Mouse (Mus musculus) midbrain, embryonic 11.5 days (tissue): Measurements from ENCODE around the gene Slain1. TPM values are rescaled to one million over a fixed set of nuclear protein-coding genes. Genes with fewer than 3 reads are reported as not detected.

Source experiments
- ATAC-seq: fragments of 200-750 bp; cut with Nextera tagmentation; 2 replicates; pipeline ENCODE4 v1.8.0; 2017; ENCODE audit warnings: moderate TSS enrichment, moderate library complexity; ENCODE audit not compliant: low FRiP score
- DNase-seq: peaks from one replicate; pipeline ENCODE4 v3.0.0; 2015; ENCODE audit warnings: low spot score; ENCODE audit errors: missing footprints
- H3K27ac ChIP-seq: fragments of 300-500 bp; sonication (generic); 2 replicates; pipeline ENCODE4 v1.5.1; 2014; ENCODE audit warnings: low read depth, low read length
- H3K27me3 ChIP-seq: fragments of 300-500 bp; sonication (generic); 2 replicates; pipeline ENCODE4 v1.6.1; 2014; ENCODE audit warnings: mild to moderate bottlenecking, low read length, moderate library complexity, mixed read lengths; ENCODE audit not compliant: control insufficient read depth, insufficient read depth
- H3K36me3 ChIP-seq: fragments of 300-500 bp; sonication (generic); 2 replicates; pipeline ENCODE4 v1.6.1; 2014; ENCODE audit warnings: mild to moderate bottlenecking, low read length, moderate library complexity, mixed read lengths; ENCODE audit not compliant: control insufficient read depth, insufficient read depth
- H3K4me1 ChIP-seq: fragments of 300-500 bp; sonication (generic); 2 replicates; pipeline ENCODE4 v1.6.1; 2014; ENCODE audit warnings: low read length; ENCODE audit not compliant: control insufficient read depth, insufficient read depth
- H3K4me2 ChIP-seq: fragments of 300-500 bp; sonication (generic); 2 replicates; pipeline ENCODE4 v1.6.1; 2014; ENCODE audit warnings: mild to moderate bottlenecking, moderate library complexity
- H3K4me3 ChIP-seq: fragments of 300-500 bp; sonication (generic); 2 replicates; pipeline ENCODE4 v1.5.1; 2014; ENCODE audit warnings: low read depth, low read length
- H3K9ac ChIP-seq: fragments of 300-500 bp; sonication (generic); 2 replicates; pipeline ENCODE4 v1.6.1; 2014; ENCODE audit warnings: low read length
- H3K9me3 ChIP-seq: fragments of 300-500 bp; sonication (generic); 2 replicates; pipeline ENCODE4 v1.6.1; 2016; ENCODE audit warnings: low read length; ENCODE audit not compliant: control insufficient read depth
- WGBS: fragments of 180-500 bp; shearing (Covaris S2); extraction: QIAGEN DNeasy Blood & Tissue Kit; methylation state at CpG from one replicate; pipeline ENCODE4 v1.1.7; 2014; 5-methylcytosine and 5-hydroxymethylcytosine counted together
- polyA plus RNA-seq: library from polyadenylated mRNA; unstranded; fragments of >200 nt; fragmentation: Nextera tagmentation; extraction: Ambion mirVana; gene quantifications from 2 replicates; pipeline ENCODE4 v1.2.1, GENCODE M21; 2014

Slain1 gene
- polyA plus RNA-seq, 1 experiment from 2014 or later = 16.0 TPM

GRCm38 (mm10) chr14:103682633-103683390 is 32.8 kb downstream of the Slain1 start:
- no peaks in the 10 kb centered on the region for H3K27me3 ChIP-seq
- 57% methylated on average over 9 of the region's 9 CpGs for WGBS
- H3K4me2 ChIP-seq = no peak overlapping the region
- no peak overlapping the region for H3K9ac ChIP-seq
- DNase-seq (no peak), ATAC-seq (peak; percentile 48)
- H3K36me3 ChIP-seq = peaks cover 4% of the 10 kb centered on the region; the same call in 1 of the 2 replicates
- H3K27ac ChIP-seq = no peak overlapping the region
- H3K4me3 ChIP-seq = no peak overlapping the region
- no peaks in the 10 kb centered on the region for H3K9me3 ChIP-seq
- H3K4me1 ChIP-seq = peaks cover 18% of the 10 kb centered on the region

GRCm38 (mm10) chr14:103686994-103687393 is 37.0 kb downstream of the Slain1 start:
- no peak for DNase-seq
- H3K9ac ChIP-seq = no peak overlapping the region
- no peak for ATAC-seq
- H3K27me3 ChIP-seq = no peaks in the 10 kb centered on the region
- no peaks in the 10 kb centered on the region for H3K9me3 ChIP-seq
- H3K4me1 ChIP-seq = peaks cover 11% of the 10 kb centered on the region
- H3K4me3 ChIP-seq = no peak overlapping the region
- WGBS = 100% methylated on average over 2 of the region's 2 CpGs
- peaks cover 9% of the 10 kb centered on the region for H3K36me3 ChIP-seq
- H3K27ac ChIP-seq = no peak overlapping the region
- no peak overlapping the region for H3K4me2 ChIP-seq

DNA sequence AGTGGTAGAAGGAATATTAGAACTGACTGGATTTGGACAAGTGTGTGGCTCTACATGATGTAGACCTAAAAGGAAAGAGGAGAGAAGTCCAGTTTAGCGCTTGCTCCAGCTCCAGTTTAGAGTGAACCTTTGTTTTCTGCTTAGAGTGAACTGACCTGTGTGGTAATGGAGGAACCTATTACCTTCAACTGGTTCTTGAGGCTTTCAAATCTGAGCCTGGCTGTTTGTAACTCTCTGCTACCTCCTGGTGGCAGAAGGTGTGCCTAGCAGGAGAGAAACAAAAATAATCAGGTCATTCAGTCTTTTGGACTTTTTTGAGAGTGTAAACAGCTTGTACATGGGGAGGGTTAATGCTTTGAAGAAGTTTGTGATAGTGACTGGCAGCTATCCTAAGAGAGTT is 44.3 kb downstream of the Slain1 start:
- H3K27me3 ChIP-seq = no peaks in the 10 kb centered on the region
- peak; percentile 94 for DNase-seq
- no peak overlapping the region for H3K4me3 ChIP-seq
- ATAC-seq = peak; percentile 48; the same call in 1 of the 2 replicates
- H3K36me3 ChIP-seq = no peaks in the 10 kb centered on the region; the same call in 1 of the 2 replicates
- H3K9me3 ChIP-seq = no peaks in the 10 kb centered on the region
- 34% methylated on average over 1 of the region's 1 CpGs for WGBS
- no peak overlapping the region for H3K9ac ChIP-seq
- no peaks in the 10 kb centered on the region for H3K4me1 ChIP-seq
- no peak overlapping the region for H3K4me2 ChIP-seq
- H3K27ac ChIP-seq = no peak overlapping the region

- Histone ChIP-seq H3K36me3 (no peaks in the 10 kb centered on the region), H3K9ac (no peak overlapping the region), H3K4me2 (no peak overlapping the region), H3K4me3 (no peak overlapping the region), H3K4me1 (no peaks in the 10 kb centered on the region), H3K27ac (no peak overlapping the region), H3K9me3 (no peaks in the 10 kb centered on the region), H3K27me3 (no peaks in the 10 kb centered on the region)
- no peak for ATAC-seq
- WGBS = 93% methylated on average over 3 of the region's 3 CpGs
- no peak for DNase-seq
Observed at GRCm38 (mm10) chr14:103695620-103696019, 45.6 kb downstream of the Slain1 start.

DNA sequence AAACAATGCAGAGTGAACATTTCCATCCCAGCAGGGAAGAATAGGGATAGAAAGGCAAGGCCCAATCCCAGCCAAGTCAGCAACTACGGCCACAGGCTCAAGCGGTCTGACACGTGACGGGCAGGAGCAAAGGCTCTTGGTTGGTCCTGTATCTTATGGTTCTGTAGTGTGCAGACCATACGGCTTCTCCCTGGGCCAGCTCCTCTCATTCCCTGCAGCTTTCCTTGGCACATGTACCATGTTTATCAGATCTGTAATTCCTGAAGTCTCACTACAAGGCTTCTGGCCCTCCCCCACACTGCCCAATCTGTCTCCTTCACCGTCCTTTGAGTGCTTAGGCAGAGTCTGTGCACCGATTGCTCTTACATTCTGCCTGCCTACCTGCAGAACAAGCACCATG is 47.1 kb downstream of the Slain1 start:
- Histone ChIP-seq H3K27me3 (no peaks in the 10 kb centered on the region), H3K4me3 (no peak overlapping the region), H3K9ac (no peak overlapping the region), H3K27ac (no peak overlapping the region), H3K4me1 (no peaks in the 10 kb centered on the region), H3K36me3 (no peaks in the 10 kb centered on the region), H3K4me2 (no peak overlapping the region), H3K9me3 (no peaks in the 10 kb centered on the region)
- no peak for DNase-seq
- ATAC-seq = no peak
- WGBS = 93% methylated on average over 7 of the region's 7 CpGs

- Histone ChIP-seq H3K27me3 (no peaks in the 10 kb centered on the region), H3K9me3 (no peaks in the 10 kb centered on the region), H3K4me2 (no peak overlapping the region), H3K4me1 (no peaks in the 10 kb centered on the region), H3K27ac (no peak overlapping the region), H3K36me3 (peaks cover 4% of the 10 kb centered on the region; the same call in 1 of the 2 replicates), H3K4me3 (no peak overlapping the region), H3K9ac (no peak overlapping the region)
- WGBS = 96% methylated on average over 6 of the region's 6 CpGs
- DNase-seq (no peak), ATAC-seq (no peak)
Observed at GRCm38 (mm10) chr14:103699308-103699707, 49.3 kb downstream of the Slain1 start.

DNA sequence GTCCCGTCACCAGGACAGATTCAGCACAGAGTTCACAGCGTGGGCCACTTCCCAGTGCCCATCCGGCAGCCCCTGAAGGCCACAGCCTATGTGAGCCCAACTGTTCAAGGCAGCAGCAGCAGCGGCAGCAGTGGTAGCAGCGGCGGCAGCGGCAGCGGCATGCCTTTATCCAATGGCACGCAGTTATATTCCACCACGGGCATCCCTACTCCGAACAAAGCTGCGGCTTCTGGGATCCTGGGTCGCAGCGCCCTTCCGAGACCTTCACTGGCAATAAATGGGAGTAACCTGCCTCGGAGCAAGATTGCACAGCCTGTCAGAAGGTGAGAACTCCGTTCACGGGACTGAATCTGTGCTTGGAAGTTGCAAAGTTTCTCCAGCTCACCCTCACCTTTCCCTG is 52.5 kb downstream of the Slain1 start:
- DNase-seq (no peak), ATAC-seq (no peak)
- no peaks in the 10 kb centered on the region for H3K4me1 ChIP-seq
- H3K27ac ChIP-seq = no peak overlapping the region
- no peak overlapping the region for H3K4me2 ChIP-seq
- peaks cover 7% of the 10 kb centered on the region; the same call in 1 of the 2 replicates for H3K36me3 ChIP-seq
- no peak overlapping the region for H3K4me3 ChIP-seq
- no peaks in the 10 kb centered on the region for H3K27me3 ChIP-seq
- WGBS = 95% methylated on average over 18 of the region's 18 CpGs
- H3K9ac ChIP-seq = no peak overlapping the region
- no peaks in the 10 kb centered on the region for H3K9me3 ChIP-seq

DNA sequence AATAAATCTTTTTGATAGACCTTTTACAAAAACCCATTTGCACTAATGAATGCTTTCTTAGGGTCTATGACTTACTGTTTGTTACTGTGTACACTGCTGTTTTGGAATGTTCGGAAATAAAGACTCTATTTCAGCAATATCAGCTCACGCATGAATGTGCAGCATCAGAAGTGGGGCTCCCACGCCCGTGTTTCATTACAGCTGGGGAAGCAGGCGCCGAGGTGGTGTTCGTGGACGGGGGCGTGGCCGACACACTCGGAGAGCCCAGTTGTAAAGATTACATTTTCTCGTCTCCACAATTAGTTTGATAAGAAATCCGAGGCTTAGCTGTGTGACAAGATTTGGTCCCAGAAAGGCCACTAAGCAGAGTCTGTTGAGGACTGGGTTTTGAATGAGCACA is 54.7 kb downstream of the Slain1 start:
- no peaks in the 10 kb centered on the region for H3K4me1 ChIP-seq
- ATAC-seq (no peak), DNase-seq (no peak)
- H3K9ac ChIP-seq = no peak overlapping the region
- no peaks in the 10 kb centered on the region for H3K27me3 ChIP-seq
- no peak overlapping the region for H3K27ac ChIP-seq
- H3K4me3 ChIP-seq = no peak overlapping the region
- H3K4me2 ChIP-seq = no peak overlapping the region
- 85% methylated on average over 13 of the region's 13 CpGs for WGBS
- H3K9me3 ChIP-seq = no peaks in the 10 kb centered on the region
- H3K36me3 ChIP-seq = peaks cover 7% of the 10 kb centered on the region; the same call in 1 of the 2 replicates

- H3K4me3 ChIP-seq = no peak overlapping the region
- H3K36me3 ChIP-seq = peaks cover 7% of the 10 kb centered on the region; the same call in 1 of the 2 replicates
- H3K27me3 ChIP-seq = no peaks in the 10 kb centered on the region
- no peak for DNase-seq
- H3K9ac ChIP-seq = no peak overlapping the region
- WGBS = 89% methylated on average over 6 of the region's 6 CpGs
- H3K4me1 ChIP-seq = no peaks in the 10 kb centered on the region
- H3K4me2 ChIP-seq = no peak overlapping the region
- no peak overlapping the region for H3K27ac ChIP-seq
- no peak for ATAC-seq
- no peaks in the 10 kb centered on the region for H3K9me3 ChIP-seq
Observed at GRCm38 (mm10) chr14:103706347-103706746, 56.3 kb downstream of the Slain1 start.
